Mouse (Mus musculus): ENCODE measurements around the gene Gas7.

The Gas7 gene

DNA sequence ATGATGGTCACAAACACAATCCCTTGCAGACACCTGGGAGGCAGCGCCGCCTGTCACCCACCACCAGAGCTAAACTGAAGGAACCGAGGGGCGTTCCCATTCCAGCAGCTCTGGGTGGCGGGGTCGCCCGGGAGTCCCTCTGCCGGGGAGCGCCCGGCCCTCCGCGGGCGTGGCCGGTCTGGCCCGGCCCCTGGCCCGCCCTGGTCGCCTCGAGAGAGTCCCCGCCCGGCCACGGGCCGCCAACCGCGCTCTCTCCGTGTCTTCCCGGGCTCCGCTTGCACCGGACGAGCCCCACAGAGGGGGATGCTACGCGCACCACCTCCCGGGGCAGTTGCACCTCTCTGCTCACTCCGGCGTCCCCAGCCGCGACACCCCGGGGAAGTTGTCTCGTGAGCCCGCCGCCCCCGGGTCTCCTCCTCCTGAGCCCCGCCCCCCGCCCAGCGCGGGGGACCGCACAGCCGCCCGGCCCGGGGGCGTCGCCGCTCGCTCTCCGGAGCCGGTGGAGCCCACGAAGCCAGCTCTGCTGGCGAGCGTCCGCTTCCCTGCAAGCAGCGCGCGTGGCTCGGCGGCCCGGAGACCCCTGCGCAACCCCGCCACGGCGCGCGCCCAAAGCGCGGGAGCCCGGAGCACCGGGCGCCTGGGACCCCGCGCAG is at the start of gene Gas7:
Gas7 (plus strand) TSS at position 564 of the 653 bp plus-strand sequence.
- peak in 1 of 2 experiments; percentile 56 for DNase-seq (ENCODE audit: low spot score in 2 of 2)

GRCm38 (mm10) chr11:67414346-67414940 is 40.8 kb upstream of the Gas7 start:
- no peak for DNase-seq (ENCODE audit: low spot score in 2 of 2)

DNA sequence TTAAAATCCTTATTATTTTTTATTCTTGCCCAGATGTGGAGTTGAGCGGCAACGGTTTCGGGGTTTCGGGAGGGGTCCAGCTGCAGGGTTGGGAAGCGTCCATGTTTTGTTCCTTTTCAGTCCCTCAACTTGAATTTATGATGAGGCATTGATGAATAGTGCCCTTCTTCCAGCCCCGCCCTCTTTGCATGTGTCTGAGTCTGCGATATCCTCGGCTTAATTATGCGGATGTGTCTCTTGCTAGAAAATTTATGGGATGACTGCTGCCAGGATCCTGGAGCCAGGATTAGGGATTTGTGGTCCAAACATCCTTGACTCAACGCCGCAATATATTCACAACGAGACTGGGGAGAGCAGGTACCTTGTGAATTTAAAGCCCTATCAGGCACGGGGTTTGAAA is 31.7 kb upstream of the Gas7 start:
- no peak for DNase-seq (ENCODE audit: low spot score in 2 of 2)

GRCm38 (mm10) chr11:67428196-67428595 is 27.0 kb upstream of the Gas7 start:
- DNase-seq (ENCODE audit: low spot score in 2 of 2): no peak

DNA sequence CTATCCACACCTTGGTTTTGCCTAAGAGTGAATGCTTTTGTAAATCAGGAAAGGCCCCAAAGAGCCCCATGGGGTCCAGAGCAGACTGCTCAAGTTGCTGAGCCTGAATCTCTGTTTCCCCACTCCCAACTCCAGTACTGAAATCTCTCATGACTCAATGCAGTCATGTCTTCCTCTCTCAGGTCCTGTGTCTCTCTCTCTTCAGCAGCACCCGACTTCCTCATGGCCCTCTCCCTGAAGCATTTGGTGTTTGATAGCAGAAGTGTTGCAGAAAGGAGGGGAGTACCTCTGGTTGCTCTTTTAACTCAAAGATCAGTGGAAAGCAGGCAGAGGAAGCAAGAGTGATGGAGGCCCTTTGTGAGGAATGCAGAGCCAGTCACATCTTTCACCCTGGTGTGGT is 25.4 kb upstream of the Gas7 start:
- no peak for DNase-seq (ENCODE audit: low spot score in 2 of 2)

DNA sequence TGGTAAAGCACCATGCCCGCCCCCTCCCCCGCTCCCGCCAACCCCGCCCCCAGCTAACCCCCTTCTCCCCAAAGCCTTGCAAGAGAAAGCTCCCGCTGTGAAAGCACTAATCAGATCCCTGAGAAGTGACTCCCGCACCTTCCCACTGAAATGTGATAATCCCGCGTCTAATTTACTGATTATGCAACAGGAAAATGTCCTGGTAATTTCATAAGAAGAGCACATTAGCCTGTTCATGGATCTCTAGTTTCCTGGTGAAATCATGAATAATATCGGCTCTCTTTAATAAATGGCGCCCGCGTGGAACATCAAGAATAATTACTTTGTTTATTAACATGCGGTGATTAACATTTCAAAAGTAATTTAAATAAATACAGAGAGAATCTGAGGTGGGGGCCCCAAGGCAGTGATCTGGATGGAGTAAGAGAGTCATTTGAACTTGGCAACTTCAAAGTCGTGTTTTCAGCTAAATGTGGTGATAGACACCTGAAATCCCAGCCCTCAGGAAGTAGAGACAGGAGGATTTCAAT is 24.1 kb upstream of the Gas7 start:
- DNase-seq (ENCODE audit: low spot score in 2 of 2): no peak

DNA sequence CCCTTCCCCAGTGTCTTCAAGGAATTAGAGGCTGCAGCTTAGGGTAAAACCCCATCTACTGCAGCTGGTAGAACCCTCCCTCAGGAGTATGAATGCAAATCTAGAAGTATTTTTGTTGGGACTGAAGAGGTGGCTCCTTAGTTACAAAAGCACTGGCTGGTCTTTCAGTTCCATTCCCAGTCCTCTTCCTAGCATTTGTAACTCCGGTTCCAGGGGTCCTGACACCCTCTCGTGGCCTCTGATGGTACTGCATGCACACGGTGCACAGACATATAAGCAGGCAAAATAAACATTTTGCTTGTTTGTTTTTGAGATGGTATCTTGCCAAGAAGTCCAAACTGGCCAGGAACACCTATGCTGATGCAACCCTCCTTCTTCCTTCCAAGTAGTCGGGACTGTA is 23.4 kb upstream of the Gas7 start:
- no peak for DNase-seq (ENCODE audit: low spot score in 2 of 2)

DNA sequence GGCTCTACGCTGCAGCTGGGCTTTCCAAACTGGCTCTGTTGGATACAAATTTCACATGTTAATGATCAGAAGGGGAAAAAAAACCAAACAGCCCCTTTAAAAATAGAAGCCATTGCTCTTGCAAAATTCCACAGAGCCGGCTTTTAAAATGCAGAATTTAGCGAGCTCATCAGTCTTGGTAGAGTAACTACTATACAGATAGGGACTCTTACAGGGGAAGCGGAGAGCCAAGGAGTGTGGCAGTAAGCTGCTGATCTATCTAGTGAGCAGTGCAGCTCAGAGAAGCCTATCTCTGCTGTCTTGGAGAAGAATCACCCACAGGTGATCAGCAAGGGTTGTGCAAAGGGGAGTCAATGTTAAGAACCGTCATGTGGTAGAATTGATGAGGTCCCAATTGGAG is 21.5 kb upstream of the Gas7 start:
- DNase-seq (ENCODE audit: low spot score in 2 of 2): no peak

- no peak for DNase-seq (ENCODE audit: low spot score in 2 of 2)
These were observed 16.5 kb upstream of the Gas7 start for GRCm38 (mm10) chr11:67438746-67439145.

GRCm38 (mm10) chr11:67445058-67445825 is 10.0 kb upstream of the Gas7 start:
- DNase-seq (ENCODE audit: low spot score in 2 of 2): no peak

DNA sequence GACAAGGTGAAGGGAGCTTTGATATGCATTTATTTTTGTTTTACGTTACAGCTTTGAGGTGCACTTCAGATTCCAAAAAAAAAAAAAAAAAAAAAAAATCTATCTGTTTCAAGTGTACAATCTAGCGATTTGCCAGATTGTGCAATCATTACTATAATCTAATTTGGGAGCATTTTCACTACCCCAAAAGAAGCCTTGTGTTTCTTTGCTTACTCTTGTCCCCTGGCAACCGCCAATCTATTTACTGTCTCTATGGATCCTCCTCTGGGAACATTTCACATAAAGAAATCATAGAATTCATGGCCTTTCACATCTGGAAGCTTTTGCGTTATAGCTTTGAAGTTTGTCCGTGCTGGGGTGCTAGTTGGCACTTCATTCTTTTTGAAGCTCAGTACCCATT is 3.7 kb upstream of the Gas7 start:
- DNase-seq (ENCODE audit: low spot score in 2 of 2): no peak

DNA sequence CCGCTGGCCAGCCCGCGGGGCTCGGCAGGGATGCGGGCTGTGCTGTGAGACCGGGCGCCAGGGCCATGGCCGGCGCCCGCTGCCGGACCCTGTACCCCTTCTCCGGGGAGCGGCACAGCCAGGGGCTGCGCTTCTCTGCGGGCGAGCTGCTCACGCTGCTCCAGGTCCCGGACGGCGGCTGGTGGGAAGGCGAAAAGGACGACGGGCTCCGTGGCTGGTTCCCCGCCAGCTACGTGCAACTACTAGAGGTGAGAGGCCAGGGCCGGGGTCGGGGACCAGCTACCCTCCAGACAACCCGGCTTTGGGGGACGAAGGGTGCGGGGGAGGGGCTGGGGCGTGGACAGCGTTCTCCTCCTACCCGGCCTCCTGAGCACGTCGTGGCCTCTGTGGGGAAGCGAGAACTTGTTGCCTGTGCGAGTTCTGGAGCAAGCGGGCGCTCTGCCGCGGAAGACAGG is 317 bp downstream of the Gas7 start:
- peak in 1 of 2 experiments; percentile 27 for DNase-seq (ENCODE audit: low spot score in 2 of 2)

- no peak for DNase-seq (ENCODE audit: low spot score in 2 of 2)
These were observed 792 bp downstream of the Gas7 start for GRCm38 (mm10) chr11:67456029-67456428.

DNA sequence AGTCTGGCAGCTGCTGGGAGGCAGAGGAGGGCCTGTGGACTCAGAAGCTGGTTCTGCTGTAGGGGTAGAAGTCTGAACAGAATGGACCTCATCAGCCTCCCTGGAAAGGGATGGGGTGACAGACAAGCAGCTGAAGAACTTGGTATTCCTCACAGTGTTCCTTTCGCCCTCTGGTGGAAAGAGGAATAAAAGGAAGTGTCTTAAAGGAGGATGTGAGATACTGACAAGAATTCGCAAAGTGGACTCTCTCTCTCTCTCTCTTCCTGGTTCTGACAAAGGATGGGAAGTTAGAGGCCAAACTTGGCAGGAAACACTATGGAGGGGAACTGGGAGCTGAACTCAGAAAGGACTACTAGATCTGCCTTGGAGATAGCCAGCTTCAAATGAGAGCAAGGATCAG is 2.9 kb downstream of the Gas7 start:
- no peak for DNase-seq (ENCODE audit: low spot score in 2 of 2)

DNA sequence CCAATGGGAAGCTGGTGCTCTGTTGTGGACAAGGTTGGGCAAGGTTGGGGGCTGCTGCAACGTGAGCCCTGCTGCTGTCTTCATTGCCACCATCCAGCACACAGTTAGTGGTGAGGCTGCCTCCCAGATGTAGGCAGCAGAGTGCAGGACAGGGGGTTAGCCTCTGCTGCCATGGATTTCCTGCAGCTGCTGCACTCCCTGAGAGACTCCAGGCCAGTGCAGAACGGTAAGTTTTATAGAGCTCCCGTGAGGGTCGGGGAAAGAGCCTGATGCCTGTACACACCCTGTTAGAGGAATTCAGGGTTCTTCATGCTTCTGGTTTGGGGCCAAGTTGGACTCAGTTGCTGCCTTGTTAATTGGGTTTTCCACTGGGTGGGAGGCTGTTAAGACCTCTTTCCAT is 11.9 kb downstream of the Gas7 start:
- no peak for DNase-seq (ENCODE audit: low spot score in 2 of 2)

DNA sequence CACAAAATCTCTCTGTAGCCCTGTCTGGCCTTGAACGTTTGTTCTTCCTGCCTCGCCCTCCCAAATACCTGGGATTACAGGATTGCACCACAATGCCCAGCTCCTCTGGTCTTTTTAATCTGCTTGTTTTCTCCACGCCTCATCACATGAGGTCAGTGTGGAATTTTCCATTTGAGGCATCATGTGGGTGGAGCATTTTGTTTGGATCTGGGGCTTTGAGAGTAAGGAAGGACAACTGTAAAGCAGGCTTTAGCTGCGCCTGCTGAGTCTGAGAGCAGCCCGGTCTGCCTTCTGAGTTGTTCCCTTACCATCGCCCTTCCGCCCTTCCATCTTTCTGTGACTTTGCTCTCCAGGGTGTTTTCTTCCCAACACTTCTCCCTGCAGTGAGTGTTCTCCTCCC is 13.6 kb downstream of the Gas7 start:
- DNase-seq (ENCODE audit: low spot score in 2 of 2): no peak

DNA sequence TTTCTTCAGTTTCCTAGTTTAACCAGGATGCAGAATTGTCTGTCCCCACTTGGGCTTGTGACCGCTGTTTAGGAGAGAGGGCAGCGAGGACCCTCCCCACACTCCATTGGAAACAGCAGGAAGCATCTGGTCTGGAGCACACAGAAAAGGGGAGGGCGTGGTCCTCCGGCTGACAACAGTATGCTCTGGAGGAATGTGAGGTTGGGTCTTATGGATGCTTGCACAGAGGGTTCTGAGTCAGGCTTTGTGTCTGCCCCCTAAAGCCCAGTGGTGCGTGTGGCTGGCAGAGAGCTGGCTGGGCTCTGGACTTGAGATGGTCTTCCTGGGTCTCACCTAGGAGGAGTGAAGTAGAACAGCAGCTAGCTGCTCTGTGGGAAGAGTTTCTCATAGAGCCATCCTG is 19.4 kb downstream of the Gas7 start:
- DNase-seq (ENCODE audit: low spot score in 2 of 2): no peak

- DNase-seq (ENCODE audit: low spot score in 2 of 2): no peak
These were observed 24.3 kb downstream of the Gas7 start for GRCm38 (mm10) chr11:67479534-67479933.

GRCm38 (mm10) chr11:67480204-67480956 is 25.1 kb downstream of the Gas7 start:
- no peak for DNase-seq (ENCODE audit: low spot score in 2 of 2)

GRCm38 (mm10) chr11:67481691-67482090 is 26.5 kb downstream of the Gas7 start:
- no peak for DNase-seq (ENCODE audit: low spot score in 2 of 2)

GRCm38 (mm10) chr11:67482217-67482760 is 27.1 kb downstream of the Gas7 start:
- DNase-seq (ENCODE audit: low spot score in 2 of 2): peak; percentile 48 to 66

DNA sequence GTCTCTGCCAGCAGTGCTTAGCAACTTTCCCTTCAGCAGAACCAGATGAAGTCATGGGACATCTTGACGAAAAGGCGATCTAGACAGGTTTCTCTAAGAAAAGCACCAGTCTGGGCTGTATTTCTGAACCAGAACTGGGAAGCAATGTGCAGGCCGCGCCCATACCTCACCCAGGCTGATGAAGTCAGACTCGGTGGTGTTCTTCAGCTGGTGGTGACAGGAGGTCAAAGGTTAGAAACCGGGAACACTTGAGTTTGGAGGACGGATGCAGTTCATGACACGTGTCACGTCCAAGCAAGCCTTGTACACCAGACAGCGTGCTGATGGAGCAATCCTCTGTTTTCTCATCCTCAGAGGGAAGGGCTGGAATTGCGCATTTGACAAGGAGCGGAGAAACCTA is 32.9 kb downstream of the Gas7 start:
- DNase-seq (ENCODE audit: low spot score in 2 of 2): no peak

All from urinary bladder, postnatal 4 days (tissue).